Mouse (Mus musculus): ENCODE results near the gene Olfr883. TPM values are rescaled to one million over a fixed set of nuclear protein-coding genes. Genes with fewer than 3 reads are reported as not detected.

The Olfr883 gene
- not detected for total RNA-seq (2021)
- not detected in 2 replicates for polyA plus RNA-seq (2012; rRNA removed)
- long read RNA-seq: 0 reads

DNA sequence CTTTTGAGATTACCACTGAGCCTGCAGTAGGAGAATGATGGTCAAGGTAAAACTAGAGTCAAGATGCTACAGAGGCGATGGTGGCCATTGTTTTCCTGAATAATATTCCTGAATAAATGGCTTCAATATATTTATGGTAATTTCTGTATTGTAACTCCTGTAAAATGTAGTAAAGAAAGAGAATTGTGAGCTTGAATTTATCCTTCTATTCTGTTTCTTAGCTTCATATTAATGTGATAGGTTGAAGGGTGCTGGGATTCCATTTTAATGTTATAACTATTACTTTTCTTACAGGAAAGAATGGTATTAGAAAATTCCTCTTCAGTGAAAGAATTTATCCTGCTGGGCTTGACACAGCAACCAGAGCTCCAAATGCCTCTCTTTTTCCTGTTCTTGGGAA, at the start of gene Olfr883:
TSS of gene Olfr883 (plus strand) at position 301 of the 400 bp plus-strand sequence.
- no peak for DNase-seq

DNA sequence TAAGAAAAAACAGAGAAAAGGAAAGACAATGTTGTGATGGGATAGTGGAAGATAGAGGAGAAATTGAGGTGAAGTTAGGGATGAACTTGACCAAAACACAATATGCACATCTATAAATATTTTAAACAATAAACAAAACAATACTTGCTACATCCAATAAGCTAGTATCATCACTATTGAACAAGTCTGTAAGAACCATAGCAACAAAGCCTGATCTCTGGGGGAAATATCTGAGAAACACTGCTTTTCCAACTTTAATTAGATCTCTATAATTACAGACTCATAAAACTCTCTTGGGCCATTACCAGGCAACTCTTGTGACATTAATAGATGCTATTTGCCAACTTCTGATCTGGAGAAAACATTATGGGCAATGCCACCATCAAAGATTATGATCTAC, 34.1 kb upstream of the Olfr883 start, which contains the start of gene Olfr881:
TSS of gene Olfr881 (plus strand) at position 301 of the 400 bp plus-strand sequence.
- DNase-seq: no peak

DNA sequence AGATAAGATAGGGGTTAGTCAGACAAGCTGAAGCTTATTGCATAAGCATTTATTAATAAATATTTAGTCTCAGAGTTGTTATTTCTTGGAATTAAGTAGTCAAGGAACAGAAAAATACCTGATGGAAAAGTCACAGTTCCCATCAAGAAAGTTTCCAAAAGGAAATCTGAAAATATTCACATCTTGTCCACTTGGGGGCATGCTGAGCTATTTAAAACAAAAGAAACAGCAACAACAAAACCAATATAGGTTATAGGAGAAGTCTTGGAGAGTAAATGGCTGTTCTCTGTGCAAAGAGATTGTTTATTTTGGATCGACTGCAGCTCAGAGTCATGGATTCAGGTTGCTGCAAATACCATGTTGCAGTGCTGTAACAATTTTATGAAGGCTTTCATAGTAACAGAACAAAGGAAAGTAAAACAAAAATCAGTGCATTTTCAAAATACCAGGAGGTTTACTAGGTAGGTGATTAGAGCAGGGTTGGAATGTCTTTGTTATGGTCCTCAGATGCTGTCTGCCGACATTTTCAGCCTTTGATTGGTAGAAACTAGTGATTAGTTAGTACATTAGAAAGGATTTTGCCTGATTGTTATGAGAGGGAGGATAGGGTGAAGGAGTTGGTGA, 26.9 kb upstream of the Olfr883 start:
- no peak for DNase-seq

DNA sequence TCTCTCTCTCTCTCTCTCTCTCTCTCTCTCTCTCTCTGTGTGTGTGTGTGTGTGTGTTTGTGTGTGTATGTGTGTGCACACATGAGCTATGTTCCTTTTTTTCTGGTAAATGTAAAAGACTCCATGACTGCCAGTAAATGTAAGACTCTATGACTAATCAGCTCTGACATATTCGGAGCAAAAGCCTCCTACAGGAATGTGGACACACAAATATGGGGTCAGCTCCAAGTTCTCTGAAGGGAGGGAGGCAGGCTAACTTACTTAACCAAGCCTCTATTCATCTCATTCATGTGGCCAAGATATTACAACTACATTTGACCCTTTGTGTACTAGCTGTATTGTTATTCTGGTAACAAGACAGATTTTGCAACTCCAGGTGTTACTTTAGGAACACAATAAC, 25.6 kb upstream of the Olfr883 start:
- DNase-seq: no peak

DNA sequence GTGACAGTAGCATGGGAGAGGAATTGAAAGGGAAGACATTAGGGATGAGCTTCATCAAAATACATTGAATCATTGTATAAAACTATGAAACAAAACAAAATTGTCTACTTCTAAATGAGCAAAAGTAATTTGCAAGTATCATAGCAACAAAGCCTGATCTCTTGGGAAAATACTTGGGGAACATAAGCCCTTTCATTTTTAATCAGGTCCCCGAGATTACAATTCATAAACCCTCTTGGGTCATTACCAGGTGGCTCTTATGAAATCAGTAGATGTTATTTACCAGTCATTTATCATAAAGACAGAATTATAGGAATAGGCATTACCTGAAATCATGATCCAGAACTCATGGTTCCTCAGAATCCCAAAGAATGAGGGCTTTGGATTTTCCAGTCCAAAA, 20.6 kb downstream of the Olfr883 start, which contains the start of gene Olfr884:
TSS of gene Olfr884 (plus strand) at position 301 of the 400 bp plus-strand sequence.
- DNase-seq: no peak

DNA sequence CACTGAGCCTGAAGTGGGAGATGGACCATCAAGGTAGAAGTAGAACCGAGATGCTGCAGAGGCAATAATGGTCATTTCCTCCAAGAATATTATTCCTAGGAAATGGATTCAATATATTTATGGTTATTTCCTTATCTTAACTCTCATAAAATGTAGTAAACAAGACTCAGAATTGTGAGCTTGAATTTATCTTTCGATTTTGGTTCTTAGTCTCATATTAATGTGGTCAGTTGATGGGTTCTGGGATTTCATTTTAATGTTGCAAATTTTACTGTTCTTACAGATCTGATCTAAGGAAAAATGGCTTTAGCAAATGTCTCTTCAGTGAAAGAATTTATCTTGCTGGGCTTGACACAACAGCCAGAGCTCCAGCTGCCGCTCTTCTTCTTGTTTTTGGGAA, 35.4 kb downstream of the Olfr883 start, which contains the start of gene Olfr885:
TSS of gene Olfr885 (plus strand) at position 301 of the 400 bp plus-strand sequence.
- no peak for DNase-seq

Other genes with a start within 250 kb of the Olfr883 start
- not detected for gene Olfr876, start 222.8 kb upstream of the Olfr883 start, total RNA-seq (2021)
- not detected in 2 replicates for gene Olfr876, start 222.8 kb upstream of the Olfr883 start, polyA plus RNA-seq (2012; rRNA removed)
- 1 to 10 TPM in 1 of 2 experiments, not detected in 1; 1.0 TPM for gene Olfr877, start 171.5 kb upstream of the Olfr883 start, total RNA-seq (2021)
- 0.27 and 0.99 TPM in 2 replicates for gene Olfr877, start 171.5 kb upstream of the Olfr883 start, polyA plus RNA-seq (2012; rRNA removed)
- gene Olfr145, start 129.1 kb upstream of the Olfr883 start, total RNA-seq (2021): not detected
- not detected in 2 replicates for gene Olfr145, start 129.1 kb upstream of the Olfr883 start, polyA plus RNA-seq (2012; rRNA removed)
- not detected for gene Olfr878, start 108.0 kb upstream of the Olfr883 start, total RNA-seq (2021)
- gene Olfr878, start 108.0 kb upstream of the Olfr883 start, polyA plus RNA-seq (2012; rRNA removed): not detected in 2 replicates
- not detected for gene Olfr881, start 34.0 kb upstream of the Olfr883 start, total RNA-seq (2021)
- gene Olfr881, start 34.0 kb upstream of the Olfr883 start, polyA plus RNA-seq (2012; rRNA removed): not detected in 2 replicates
- not detected for gene Olfr884, start 20.7 kb downstream of the Olfr883 start, total RNA-seq (2021)
- gene Olfr884, start 20.7 kb downstream of the Olfr883 start, polyA plus RNA-seq (2012; rRNA removed): not detected in 2 replicates
- gene Olfr885, start 35.5 kb downstream of the Olfr883 start, total RNA-seq (2021): not detected
- not detected in 2 replicates for gene Olfr885, start 35.5 kb downstream of the Olfr883 start, polyA plus RNA-seq (2012; rRNA removed)
- gene Olfr887, start 58.3 kb downstream of the Olfr883 start, total RNA-seq (2021): not detected
- not detected in 2 replicates for gene Olfr887, start 58.3 kb downstream of the Olfr883 start, polyA plus RNA-seq (2012; rRNA removed)
- not detected for gene Olfr888, start 82.3 kb downstream of the Olfr883 start, total RNA-seq (2021)
- not detected in 2 replicates for gene Olfr888, start 82.3 kb downstream of the Olfr883 start, polyA plus RNA-seq (2012; rRNA removed)
- gene Olfr889, start 89.4 kb downstream of the Olfr883 start, total RNA-seq (2021): under 1 TPM; 0.17 to 0.28 TPM
- not detected in 2 replicates for gene Olfr889, start 89.4 kb downstream of the Olfr883 start, polyA plus RNA-seq (2012; rRNA removed)
- gene Olfr890, start 116.7 kb downstream of the Olfr883 start, total RNA-seq (2021): not detected
- gene Olfr890, start 116.7 kb downstream of the Olfr883 start, polyA plus RNA-seq (2012; rRNA removed): not detected in 2 replicates
- not detected for gene Olfr891, start 155.0 kb downstream of the Olfr883 start, total RNA-seq (2021)
- gene Olfr891, start 155.0 kb downstream of the Olfr883 start, polyA plus RNA-seq (2012; rRNA removed): not detected in 2 replicates
- not detected for gene Olfr893, start 182.6 kb downstream of the Olfr883 start, total RNA-seq (2021)
- gene Olfr893, start 182.6 kb downstream of the Olfr883 start, polyA plus RNA-seq (2012; rRNA removed): not detected in 2 replicates
- not detected for gene Olfr894, start 192.2 kb downstream of the Olfr883 start, total RNA-seq (2021)
- gene Olfr894, start 192.2 kb downstream of the Olfr883 start, polyA plus RNA-seq (2012; rRNA removed): not detected in 2 replicates
- gene Olfr143, start 227.0 kb downstream of the Olfr883 start, total RNA-seq (2021): not detected
- gene Olfr143, start 227.0 kb downstream of the Olfr883 start, polyA plus RNA-seq (2012; rRNA removed): not detected in 2 replicates
- gene Olfr895, start 242.0 kb downstream of the Olfr883 start, total RNA-seq (2021): not detected
- not detected in 2 replicates for gene Olfr895, start 242.0 kb downstream of the Olfr883 start, polyA plus RNA-seq (2012; rRNA removed)